Mouse (Mus musculus): ENCODE measurements around the gene Wt1. TPM values are rescaled to one million over a fixed set of nuclear protein-coding genes. Genes with fewer than 3 reads are reported as not detected.

Gene Wt1
- total RNA-seq, 4 experiments from 2014 or later, result 1.1 to 3.2 (median 2.5) TPM

DNA sequence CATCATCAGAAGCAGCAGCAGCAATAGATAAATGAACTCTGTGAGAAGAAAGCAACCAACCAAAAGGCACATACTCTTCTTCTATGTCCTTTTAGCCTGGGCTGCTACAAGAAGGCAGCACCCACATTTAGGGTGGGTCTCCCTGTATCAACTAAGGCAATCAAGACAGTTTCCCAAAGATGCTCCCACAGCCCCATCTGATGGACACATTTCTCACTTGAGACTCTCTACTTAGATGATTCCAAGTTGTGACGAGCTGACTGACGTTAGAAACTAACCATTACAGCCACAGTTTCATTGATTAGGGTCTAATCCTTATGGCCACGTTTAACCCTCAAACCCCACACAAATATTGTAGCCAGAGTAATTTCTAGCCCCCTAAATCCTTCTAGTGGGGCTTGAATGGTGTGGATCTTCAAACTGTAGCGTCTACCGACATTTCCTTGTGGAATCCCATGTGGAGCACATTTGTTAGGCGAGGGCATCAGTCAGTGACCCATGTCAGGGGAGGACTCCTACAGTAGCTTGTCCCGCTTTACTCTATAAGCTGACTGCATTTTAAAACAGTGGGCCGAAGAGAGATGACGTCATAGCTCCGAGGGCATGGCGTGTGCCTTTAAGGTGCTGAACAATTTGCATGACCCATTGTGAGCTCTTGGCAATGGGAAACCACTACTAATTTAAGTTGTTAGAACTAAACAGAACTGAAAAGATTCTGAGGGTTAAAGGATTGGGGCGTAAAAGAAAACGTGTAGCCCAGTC, 59.6 kb downstream of the Wt1 start:
- no peak for DNase-seq

DNA sequence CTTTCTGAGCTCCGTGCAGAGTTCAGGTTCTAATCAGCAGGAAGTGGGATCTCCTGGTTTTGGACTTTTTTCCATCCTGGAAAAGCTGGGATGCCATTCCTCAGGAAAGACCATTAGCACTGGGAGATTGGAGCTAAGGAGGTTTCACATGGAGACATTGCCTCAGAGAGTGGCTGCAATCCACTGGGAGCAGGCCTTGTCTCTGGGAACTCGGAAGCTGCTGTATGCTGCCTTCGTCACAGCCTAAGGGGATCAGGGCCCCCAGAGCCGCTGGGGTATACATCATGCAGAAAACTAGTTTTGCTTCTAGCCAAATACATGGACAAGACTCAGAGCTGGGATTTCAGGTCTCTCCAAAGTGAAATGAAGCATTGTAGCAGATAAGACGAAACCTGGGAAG, 60.3 kb downstream of the Wt1 start:
- no peak for DNase-seq

DNA sequence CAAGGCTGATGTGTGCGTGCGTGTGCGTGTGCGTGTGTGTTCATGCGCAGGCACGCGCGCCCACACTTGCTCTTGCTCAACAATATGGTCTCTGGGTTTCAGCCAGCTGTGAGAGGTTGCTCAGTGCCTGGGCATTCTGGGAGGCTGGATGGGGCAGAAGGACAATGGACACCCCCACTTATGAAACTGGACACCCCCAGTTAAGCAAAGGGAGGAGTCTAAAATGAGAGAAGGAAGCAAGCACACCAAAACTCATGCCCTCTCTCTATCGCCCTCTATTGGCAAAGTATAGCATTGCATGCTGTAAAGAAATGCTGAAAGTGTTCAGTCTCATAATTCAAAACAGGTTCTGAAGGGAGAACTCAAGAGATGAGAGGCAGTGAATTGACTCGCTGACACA, 61.9 kb downstream of the Wt1 start:
- DNase-seq, result no peak

DNA sequence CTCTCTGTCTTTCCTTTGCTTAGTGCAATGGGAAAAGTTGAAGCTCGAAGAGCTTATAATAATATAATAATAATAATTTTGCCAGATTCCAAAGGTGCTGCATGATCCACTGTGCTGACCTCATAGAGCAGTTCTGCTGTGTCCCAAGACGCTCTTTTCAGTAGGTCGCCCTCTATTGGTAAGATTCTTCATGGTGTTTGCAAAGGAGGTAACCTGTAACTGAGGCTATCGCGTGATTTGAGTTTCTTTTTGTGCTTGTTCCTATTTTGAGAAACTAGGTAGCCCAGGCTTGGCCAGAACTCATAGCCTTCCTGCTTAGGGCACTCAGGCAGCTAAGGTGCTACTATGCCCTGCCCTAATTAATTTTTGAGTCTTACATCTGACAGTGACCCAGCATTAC, 63.0 kb downstream of the Wt1 start:
- DNase-seq, result no peak

DNA sequence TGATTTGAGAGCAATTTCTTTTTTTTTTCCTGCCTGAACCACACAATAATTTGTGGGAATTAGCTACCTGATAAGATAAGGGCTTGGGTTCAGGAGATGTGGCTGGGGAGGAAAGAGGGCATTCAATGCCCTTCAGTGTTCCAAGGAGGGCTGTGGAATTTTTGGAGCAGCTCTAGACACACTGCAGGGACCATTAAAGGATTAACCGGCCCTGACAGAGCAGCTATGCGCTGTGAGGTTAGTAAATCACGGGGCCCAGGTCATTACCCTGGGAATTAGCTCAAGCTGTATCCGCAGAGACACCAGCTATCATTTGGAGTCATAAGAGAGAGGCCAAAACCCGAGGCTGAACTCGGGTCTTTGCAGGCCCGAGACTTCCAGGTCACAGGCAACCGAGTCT, 73.8 kb downstream of the Wt1 start:
- no peak for DNase-seq

DNA sequence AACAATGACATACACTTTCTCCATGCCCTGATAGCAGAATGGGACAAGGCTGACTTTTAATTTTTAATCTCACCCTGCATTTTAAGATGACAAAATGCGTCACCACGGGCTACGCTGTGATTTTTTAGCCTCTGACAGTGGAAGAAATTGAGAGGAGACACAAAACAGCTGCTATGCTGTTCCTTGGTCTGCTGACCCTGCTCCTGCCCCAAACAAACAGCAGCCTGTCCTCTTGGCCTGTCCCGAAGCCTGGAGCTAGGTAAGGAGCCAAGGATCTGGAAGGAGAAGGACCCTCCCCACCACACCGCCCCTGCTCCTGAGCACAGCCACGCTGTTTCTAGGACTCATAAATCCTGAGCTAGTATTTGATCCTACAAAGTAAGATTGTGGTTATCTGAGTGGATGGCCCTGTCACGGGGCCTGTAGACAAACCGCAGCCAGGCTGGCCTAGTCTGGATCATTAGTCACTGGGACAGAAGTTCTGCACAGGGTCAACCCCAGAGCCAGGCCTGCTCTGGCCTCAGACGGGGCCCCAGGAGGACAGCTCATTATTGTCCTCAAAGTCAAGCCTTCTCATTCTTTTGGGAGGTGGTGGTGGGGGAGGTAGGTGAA, 80.3 kb downstream of the Wt1 start:
- DNase-seq, result no peak

DNA sequence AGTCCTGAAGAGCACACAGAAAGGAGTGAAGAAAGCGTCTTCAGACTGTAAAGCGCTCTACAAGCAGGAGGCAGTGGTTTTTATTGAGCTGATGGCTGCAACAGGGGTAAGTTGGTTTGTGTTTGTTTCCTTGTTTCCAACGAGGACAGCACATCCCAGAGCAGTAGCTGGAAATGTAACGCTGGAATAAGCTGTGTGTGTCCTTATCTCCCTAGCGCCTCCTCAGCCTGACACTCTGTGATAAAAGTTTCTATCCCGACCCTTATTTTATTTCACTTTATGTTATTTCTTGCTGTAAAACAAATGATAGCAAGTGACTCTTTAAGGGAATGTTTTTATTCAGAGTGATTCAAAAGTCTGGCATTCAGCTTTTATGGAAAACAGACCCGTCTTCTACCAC, 86.5 kb downstream of the Wt1 start:
- no peak for DNase-seq

DNA sequence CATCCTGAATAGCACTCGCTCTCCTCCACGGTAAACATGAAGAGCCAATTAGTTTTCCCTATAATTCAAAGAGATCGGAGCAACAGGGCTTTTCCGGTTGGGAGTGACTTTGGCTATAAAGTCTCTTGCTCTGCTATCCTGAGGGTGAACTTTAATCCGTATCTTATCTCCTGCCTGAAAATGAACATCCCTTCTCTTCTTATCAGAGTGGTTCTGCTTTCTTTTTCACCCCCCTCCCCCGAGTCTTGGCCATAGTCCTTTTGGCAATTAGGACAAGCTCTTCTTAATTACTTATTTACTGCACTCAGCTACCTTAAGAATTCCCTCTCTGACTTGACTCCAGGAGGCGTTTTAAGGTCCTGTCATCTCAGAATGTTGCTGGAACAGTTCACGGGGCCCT, 89.6 kb downstream of the Wt1 start:
- no peak for DNase-seq

DNA sequence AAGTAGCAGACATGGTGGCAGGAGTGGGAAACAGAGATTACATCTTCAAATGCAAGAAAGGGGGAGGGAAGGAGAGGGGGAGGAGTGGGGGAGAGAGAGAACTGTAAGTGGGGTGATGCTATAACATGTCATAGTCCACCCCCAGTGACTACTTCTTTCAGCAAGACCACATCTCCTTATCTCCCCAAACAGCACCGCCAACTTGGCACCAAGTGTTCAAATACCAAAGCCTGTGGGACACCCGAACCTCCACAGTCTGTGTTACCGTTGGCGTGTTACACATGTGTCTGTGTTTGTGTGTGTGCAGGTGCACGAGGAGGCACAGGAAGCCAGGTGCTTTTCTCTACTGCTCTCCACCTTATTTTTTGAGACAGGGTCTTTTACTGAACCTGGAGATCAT, 92.9 kb downstream of the Wt1 start:
- no peak for DNase-seq

DNA sequence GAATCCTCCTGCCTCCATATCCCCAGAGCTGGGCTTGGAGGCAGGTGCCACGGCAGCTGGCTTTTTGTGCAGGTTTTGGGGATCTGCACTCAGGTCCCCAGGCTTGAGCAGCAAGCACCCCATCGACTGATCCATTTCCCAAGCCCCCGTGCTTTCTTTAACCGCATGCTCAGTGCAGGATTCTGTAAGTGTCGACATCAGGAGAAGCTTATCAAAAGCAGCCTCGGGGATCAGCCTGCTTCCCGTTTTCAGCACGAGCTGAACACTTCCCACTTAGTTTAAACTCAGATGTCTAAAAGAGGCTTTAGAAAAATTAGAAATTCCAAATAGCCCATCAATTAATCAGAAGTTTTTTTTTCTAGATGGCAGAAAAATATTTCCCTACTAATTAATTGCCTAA, 93.3 kb downstream of the Wt1 start:
- DNase-seq, result no peak

DNA sequence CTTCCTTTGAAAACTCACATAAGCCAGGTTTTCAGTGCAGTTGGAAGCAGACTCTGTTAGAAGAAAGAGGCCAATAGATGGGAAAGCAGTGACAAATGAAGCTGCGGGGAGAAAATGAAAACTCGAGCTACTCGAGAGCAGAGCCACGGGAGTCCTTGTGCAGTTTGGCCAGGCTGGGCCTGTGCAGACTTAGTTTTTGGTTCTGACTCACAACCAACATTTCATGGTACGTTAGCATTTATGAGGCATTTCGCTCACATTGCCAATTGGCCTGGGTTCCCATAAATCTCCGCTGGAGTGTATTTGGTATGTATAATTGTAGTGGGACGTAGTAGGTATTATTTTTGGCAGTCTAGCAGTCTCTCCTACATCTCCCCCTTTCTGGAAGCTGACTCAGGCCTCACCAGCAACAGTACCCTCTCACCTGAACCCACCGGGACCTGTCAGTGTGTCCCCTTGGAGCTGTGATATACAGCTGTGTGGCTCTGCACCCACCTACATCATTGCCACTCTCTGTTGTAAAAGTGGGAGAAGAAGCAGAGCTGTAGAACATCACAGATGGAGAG, 94.5 kb downstream of the Wt1 start:
- no peak for DNase-seq

Other genes with a start within 250 kb of the Wt1 start
- 100 to 1,000 TPM; 138 to 156 (median 148) TPM for gene Eif3m, start 109.4 kb upstream of the Wt1 start, total RNA-seq (2022)
- not detected for gene Gm11060, start 34.5 kb upstream of the Wt1 start, total RNA-seq (2022)
- gene Them7, start 97.8 kb downstream of the Wt1 start, total RNA-seq (2022), result under 1 TPM in 3 of 4 experiments, not detected in 1; 0.26 to 0.70 (median 0.67) TPM

Data from adrenal gland, adult 8-10 months (tissue).